Mouse (Mus musculus): ENCODE results near the gene Myh10.

- TF ChIP-seq CTCF (conservative IDR thresholded peaks at IDR 0.05; ENCODE audit: low read length), result no peak
- TF ChIP-seq NANOG (IDR thresholded peaks at IDR 0.05; ENCODE audit: borderline replicate concordance, low read length), result no peak
Observed at GRCm38 (mm10) chr11:68819226-68819805, 128.0 kb downstream of the Myh10 start.

Data from E14TG2a.4 (cell line).